Mouse (Mus musculus) hindbrain, embryonic 16.5 days (tissue): ENCODE data around the gene Gpx8. TPM values are rescaled to one million over a fixed set of nuclear protein-coding genes. Genes with fewer than 3 reads are reported as not detected.

ENCODE experiments used
- ATAC-seq: fragments of 200-750 bp; cut with Nextera tagmentation; 2 replicates; pipeline ENCODE4 v1.8.0; 2017; ENCODE audit warnings: moderate TSS enrichment, moderate library complexity
- H3K27ac ChIP-seq: fragments of 300-500 bp; sonication (generic); 2 replicates; pipeline ENCODE4 v1.5.1; 2014; ENCODE audit warnings: low read depth, mild to moderate bottlenecking, control low read depth, low read length, moderate library complexity
- H3K27me3 ChIP-seq: fragments of 300-500 bp; sonication (generic); replicated peaks from 2 replicates; pipeline ENCODE4 v1.6.1; 2014; ENCODE audit warnings: low read length; ENCODE audit not compliant: control insufficient read depth, insufficient read depth
- H3K36me3 ChIP-seq: fragments of 300-500 bp; sonication (generic); 2 replicates; pipeline ENCODE4 v1.6.1; 2014; ENCODE audit warnings: mild to moderate bottlenecking, low read length, moderate library complexity, mixed read lengths; ENCODE audit not compliant: control insufficient read depth, insufficient read depth
- H3K4me1 ChIP-seq: fragments of 300-500 bp; sonication (generic); 2 replicates; pipeline ENCODE4 v1.6.1; 2014; ENCODE audit warnings: low read depth, low read length; ENCODE audit not compliant: control insufficient read depth, insufficient read depth
- H3K4me2 ChIP-seq: fragments of 300-500 bp; sonication (generic); 2 replicates; pipeline ENCODE4 v1.6.1; 2014; ENCODE audit warnings: mild to moderate bottlenecking, low read length, control low read depth, moderate library complexity
- H3K4me3 ChIP-seq: fragments of 300-500 bp; sonication (generic); 2 replicates; pipeline ENCODE4 v1.5.1; 2014; ENCODE audit warnings: mild to moderate bottlenecking, low read length, control low read depth, moderate library complexity
- H3K9ac ChIP-seq: fragments of 300-500 bp; sonication (generic); 2 replicates; pipeline ENCODE4 v1.6.1; 2014; ENCODE audit warnings: low read depth, mild to moderate bottlenecking, control low read depth, low read length, moderate library complexity
- H3K9me3 ChIP-seq: fragments of 300-500 bp; sonication (generic); 2 replicates; pipeline ENCODE4 v1.6.1; 2014; ENCODE audit warnings: mild to moderate bottlenecking, low read length, moderate library complexity; ENCODE audit not compliant: control insufficient read depth
- WGBS: fragments of 180-500 bp; shearing (Covaris S2); extraction: QIAGEN DNeasy Blood & Tissue Kit; methylation state at CpG from one replicate; pipeline ENCODE4 v1.1.7; 2014; 5-methylcytosine and 5-hydroxymethylcytosine counted together
- polyA plus RNA-seq: library from polyadenylated mRNA; unstranded; fragments of >200 nt; fragmentation: Nextera tagmentation; extraction: Ambion mirVana; gene quantifications from 2 replicates; pipeline ENCODE4 v1.2.1, GENCODE M21; 2015

The Gpx8 gene
- polyA plus RNA-seq, 1 experiment from 2014 or later: 60.3 TPM

DNA sequence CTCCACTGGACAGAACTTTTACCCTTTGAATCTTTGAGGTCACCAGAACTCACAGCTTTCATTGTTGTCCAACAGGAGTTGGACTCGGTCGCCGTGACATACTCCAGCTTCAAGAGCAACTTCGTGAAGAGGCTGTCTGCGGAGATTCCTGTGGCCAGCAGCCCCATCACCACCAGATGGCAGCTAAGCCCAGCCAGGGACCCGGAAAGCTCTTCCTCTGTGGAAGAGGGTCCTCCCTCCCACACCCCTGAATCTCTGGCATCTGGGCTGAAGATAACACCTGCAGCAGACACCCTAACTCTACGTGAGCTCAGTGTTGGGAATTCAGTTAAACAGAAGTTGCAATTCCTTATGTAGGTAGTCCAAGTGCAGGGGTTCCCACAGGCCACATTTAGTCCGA, 9.6 kb upstream of the Gpx8 start:
- Histone ChIP-seq H3K4me2 (no peak overlapping the region), H3K4me3 (no peak overlapping the region), H3K27ac (no peak overlapping the region), H3K36me3 (no peaks in the 10 kb centered on the region), H3K4me1 (no peaks in the 10 kb centered on the region), H3K27me3 (no peaks in the 10 kb centered on the region), H3K9me3 (no peaks in the 10 kb centered on the region), H3K9ac (no peak overlapping the region)
- no peak for ATAC-seq
- WGBS: 40% methylated on average over 8 of the region's 8 CpGs

DNA sequence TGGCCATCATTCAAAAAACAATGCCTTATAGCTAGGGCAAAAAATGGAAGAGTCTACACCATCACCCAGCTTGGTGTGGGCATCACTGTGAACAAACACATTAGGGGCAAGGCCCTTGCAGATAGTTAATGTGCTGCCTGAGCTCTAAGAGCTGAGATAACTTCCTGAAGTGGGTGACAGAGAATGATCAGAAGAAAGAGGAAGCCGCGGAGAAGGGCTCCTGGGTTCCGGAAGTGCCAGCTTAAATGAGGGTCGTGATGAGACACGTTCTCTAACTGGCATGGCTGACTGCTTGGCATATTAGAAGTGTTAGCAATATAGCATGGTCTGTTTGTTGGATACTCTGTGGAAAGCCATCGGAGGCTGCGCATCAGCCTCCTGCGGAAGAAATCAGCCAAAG, 8.0 kb upstream of the Gpx8 start:
- Histone ChIP-seq H3K27ac (no peak overlapping the region), H3K9me3 (no peaks in the 10 kb centered on the region), H3K9ac (no peak overlapping the region), H3K27me3 (no peaks in the 10 kb centered on the region), H3K4me3 (no peak overlapping the region), H3K4me1 (no peaks in the 10 kb centered on the region), H3K4me2 (no peak overlapping the region), H3K36me3 (no peaks in the 10 kb centered on the region)
- WGBS: 95% methylated on average over 8 of the region's 8 CpGs
- ATAC-seq: no peak

DNA sequence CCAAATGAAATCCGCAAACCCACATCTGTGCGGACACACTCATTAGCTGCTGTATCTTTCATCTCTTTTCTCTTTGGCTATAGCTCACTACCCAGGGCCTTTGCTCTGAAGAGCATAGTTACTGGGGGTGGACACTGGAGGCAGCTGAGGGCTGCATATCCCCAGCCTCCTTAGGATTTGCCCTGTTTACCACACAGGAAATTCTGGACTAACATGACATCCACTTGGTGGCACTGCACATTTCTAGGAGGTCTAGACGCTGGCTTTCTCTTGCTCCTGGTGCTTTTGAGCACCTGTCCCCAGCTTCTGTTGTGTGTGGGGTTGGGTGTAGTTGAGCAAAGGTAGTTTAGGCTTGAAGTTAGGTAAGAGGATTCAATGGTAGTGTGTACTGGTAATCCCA, 1.4 kb upstream of the Gpx8 start:
- H3K4me1 ChIP-seq: no peaks in the 10 kb centered on the region; the same call in 1 of the 2 replicates
- no peak for ATAC-seq
- H3K27me3 ChIP-seq: no peaks in the 10 kb centered on the region
- no peak overlapping the region for H3K9ac ChIP-seq
- 87% methylated on average over 3 of the region's 3 CpGs for WGBS
- no peaks in the 10 kb centered on the region for H3K9me3 ChIP-seq
- H3K27ac ChIP-seq: no peak overlapping the region
- no peak overlapping the region for H3K4me2 ChIP-seq
- no peak overlapping the region for H3K4me3 ChIP-seq
- no peaks in the 10 kb centered on the region for H3K36me3 ChIP-seq

DNA sequence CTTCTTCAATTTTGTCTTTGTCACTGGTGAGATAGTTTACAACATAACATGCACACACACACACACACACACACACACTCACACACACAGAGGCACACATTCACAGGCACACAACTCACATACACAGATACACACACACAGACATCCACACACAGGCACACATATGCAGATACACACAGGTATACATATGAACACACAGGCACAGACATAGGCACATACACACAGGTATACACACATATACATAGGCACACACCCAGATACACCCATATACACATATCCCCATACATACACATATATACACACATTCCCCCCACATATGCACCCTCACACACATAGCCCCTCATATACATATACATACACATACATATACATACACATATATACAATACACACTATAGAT, 808 bp upstream of the Gpx8 start:
- H3K36me3 ChIP-seq: no peaks in the 10 kb centered on the region
- H3K27ac ChIP-seq: no peak overlapping the region
- H3K4me3 ChIP-seq: no peak overlapping the region
- H3K9ac ChIP-seq: no peak overlapping the region
- H3K9me3 ChIP-seq: no peaks in the 10 kb centered on the region
- ATAC-seq: peak; percentile 67
- H3K4me1 ChIP-seq: no peaks in the 10 kb centered on the region; the same call in 1 of the 2 replicates
- no peaks in the 10 kb centered on the region for H3K27me3 ChIP-seq
- H3K4me2 ChIP-seq: peak overlapping the region; percentile 57

DNA sequence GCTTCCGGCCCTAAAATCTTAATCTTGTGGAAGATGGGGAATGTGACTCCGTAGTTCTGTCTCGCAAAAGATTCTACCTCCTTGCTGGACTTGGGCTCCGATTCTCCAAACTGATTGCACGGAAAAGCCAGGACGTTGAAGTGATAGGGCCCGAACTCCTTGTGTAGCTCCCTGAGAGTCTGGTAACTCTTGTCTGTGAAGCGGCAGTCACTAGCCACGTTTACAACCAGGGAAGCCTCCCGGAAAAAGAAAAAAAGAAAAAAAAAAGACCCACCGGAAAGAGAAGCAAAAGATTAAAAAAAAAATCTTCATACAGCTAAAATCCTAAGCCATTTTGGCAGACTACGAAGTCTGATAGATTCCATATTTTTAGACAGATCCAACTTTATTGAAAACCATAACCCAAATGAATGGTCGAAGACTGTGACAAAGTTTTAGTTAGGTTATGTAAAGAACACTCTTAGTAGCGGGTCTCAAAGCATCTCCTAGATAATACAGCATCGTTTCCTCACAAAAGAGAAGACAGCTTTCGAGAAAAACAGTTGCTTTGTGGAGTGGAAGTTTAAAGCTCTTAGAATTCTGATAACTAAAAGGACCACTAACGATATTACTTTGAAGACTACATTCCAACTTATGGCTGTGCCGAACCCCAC, 626 bp downstream of the Gpx8 start:
- Histone ChIP-seq H3K4me1 (no peaks in the 10 kb centered on the region; the same call in 1 of the 2 replicates), H3K9me3 (no peaks in the 10 kb centered on the region), H3K4me3 (peak overlapping the region; percentile 40), H3K36me3 (no peaks in the 10 kb centered on the region), H3K27ac (0 out of 2 replicates have a peak overlapping the region, but pooled peaks have one; percentile 4), H3K4me2 (peak overlapping the region; percentile 57), H3K27me3 (no peaks in the 10 kb centered on the region), H3K9ac (peak overlapping the region; percentile 41)
- 24% methylated on average over 18 of the region's 18 CpGs for WGBS
- ATAC-seq: no peak

DNA sequence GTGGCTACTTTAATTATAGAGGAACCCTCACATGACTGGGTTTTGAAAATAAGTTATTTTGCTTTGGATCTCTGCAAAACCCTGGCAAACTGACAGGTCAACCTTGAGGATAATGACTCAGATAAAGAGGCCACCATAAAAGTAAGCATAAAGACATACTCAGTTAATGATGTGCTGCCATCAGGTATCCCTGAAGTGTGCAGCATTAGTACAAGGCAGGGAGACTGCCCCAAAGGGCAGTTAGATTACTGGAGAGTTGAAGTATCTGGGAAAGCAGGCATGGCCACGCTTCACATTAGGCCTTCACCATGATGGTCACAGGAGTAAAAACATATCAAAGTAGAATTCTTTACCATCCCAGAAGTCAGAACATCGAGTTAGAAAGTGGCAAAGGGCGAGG, 1.3 kb downstream of the Gpx8 start:
- no peak for ATAC-seq
- peak overlapping the region; percentile 14; the same call in 1 of the 2 replicates for H3K4me3 ChIP-seq
- H3K4me1 ChIP-seq: no peaks in the 10 kb centered on the region; the same call in 1 of the 2 replicates
- H3K36me3 ChIP-seq: no peaks in the 10 kb centered on the region
- H3K9ac ChIP-seq: no peak overlapping the region
- H3K9me3 ChIP-seq: no peaks in the 10 kb centered on the region
- H3K27ac ChIP-seq: no peak overlapping the region
- peak overlapping the region; percentile 57 for H3K4me2 ChIP-seq
- no peaks in the 10 kb centered on the region for H3K27me3 ChIP-seq
- WGBS: 81% methylated on average over 3 of the region's 3 CpGs

DNA sequence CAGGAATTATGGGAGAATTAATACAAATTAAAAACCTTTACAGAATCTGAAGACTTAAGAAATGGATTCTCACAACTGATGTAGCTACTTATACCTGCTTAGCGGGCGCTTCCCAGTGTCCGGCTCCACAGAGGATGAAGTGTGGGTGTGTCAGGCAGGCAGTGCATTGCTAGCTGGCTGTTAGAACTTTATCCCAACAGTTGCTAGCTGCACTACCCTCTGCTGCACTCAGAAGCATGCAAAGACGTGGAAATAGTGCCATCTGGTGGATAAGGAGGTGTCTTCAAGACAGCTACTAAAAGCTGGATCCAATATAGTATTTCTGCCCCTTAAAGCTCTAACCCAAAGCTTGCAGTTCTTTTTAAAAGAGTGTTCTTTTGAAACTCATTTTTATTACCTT, 10.4 kb downstream of the Gpx8 start:
- H3K4me3 ChIP-seq: peak overlapping the region; percentile 61
- no peaks in the 10 kb centered on the region for H3K9me3 ChIP-seq
- no peaks in the 10 kb centered on the region for H3K36me3 ChIP-seq
- H3K4me1 ChIP-seq: peaks cover 15% of the 10 kb centered on the region
- H3K27me3 ChIP-seq: peaks cover 16% of the 10 kb centered on the region
- 0% methylated on average over 4 of the region's 4 CpGs for WGBS
- H3K9ac ChIP-seq: no peak overlapping the region
- no peak overlapping the region for H3K27ac ChIP-seq
- H3K4me2 ChIP-seq: peak overlapping the region; percentile 97
- peak; percentile 88 for ATAC-seq

DNA sequence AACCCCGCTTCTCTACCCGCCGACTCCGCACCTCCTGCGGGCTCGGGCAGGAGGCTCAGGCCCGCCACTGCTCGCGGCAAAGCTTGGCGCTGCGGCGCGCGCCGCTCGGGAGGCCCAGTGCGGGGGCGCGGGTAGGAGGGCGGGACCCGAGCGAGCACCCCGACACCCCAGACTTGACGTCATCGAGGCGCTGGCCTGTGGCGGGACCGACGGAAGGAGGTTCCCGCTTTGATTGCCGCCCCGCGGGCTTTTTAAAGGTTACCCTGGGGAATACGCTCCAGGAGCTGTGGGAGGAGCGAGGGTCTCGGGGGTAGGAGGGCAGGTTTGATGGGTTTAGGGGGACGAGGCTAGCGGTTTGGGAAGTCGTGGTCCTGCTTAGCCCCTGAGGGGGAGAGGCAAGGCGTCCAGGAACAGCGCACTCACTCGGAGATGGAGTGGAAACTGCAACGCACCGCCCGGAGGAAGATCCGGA, 11.2 kb downstream of the Gpx8 start, which contains the start of gene Cdc20b:
Gene Cdc20b (plus strand): TSS at position 162 of the 472 bp plus-strand sequence.
- Histone ChIP-seq H3K27me3 (peaks cover 18% of the 10 kb centered on the region), H3K4me3 (peak within 1 kb of the TSS; percentile 61), H3K36me3 (no peaks in the 10 kb centered on the region), H3K4me2 (peak within 1 kb of the TSS; percentile 97), H3K9me3 (no peaks in the 10 kb centered on the region), H3K27ac (no peak within 1 kb of the TSS), H3K4me1 (peaks cover 15% of the 10 kb centered on the region), H3K9ac (peak within 1 kb of the TSS; percentile 60)
- no peak for ATAC-seq
- WGBS: under 1% methylated on average over 46 of the region's 46 CpGs

DNA sequence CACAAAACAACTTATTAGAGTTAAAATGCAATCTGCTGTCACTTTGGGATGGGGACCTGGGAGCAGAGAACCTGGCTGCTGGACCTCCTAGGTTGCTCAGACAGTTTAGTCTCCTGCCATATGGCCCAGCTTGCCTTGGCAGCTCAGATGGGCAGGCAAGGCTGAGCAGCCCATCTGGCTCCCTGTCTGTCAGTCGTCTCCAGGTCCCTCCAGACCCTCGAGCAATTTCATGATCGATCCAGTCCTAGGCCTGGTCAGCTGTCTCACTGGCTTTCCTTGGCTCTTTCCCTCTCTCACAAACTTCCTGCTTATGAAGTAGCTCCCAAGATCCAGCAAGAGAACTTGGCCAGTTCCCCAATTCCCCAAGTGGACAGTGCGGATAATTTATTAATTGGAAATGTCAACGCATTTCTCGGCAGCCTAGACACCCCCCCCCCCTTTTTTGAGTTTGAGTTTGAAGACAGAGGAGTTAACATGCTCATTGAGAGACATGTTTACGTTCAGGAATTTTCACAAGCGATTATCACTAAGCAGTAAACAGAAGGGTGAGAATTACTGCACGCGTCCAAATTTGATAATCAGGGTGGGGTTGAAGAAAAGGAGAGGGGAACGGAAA, 11.8 kb downstream of the Gpx8 start:
- Histone ChIP-seq H3K27me3 (peaks cover 20% of the 10 kb centered on the region), H3K4me3 (peak overlapping the region; percentile 61), H3K4me1 (peaks cover 15% of the 10 kb centered on the region), H3K36me3 (no peaks in the 10 kb centered on the region), H3K9me3 (no peaks in the 10 kb centered on the region), H3K27ac (no peak overlapping the region), H3K4me2 (peak overlapping the region; percentile 97), H3K9ac (peak overlapping the region; percentile 60; the same call in 1 of the 2 replicates)
- ATAC-seq: peak; percentile 18; the same call in 1 of the 2 replicates
- 2% methylated on average over 11 of the region's 11 CpGs for WGBS
